Mouse (Mus musculus) megakaryocyte, embryonic 14.5 days (primary cell): ENCODE data around the gene Usp38.

Experiments
- FLI1 ChIP-seq: IDR thresholded peaks from 2 replicates; pipeline ENCODE4 v1.6.1; 2012; ENCODE audit warnings: low read length, inconsistent platforms, mixed read lengths
- GATA1 ChIP-seq: IDR thresholded peaks from 3 replicates; pipeline ENCODE4 v1.6.1; 2012; ENCODE audit warnings: mixed read lengths, low read length, inconsistent platforms, borderline replicate concordance

DNA sequence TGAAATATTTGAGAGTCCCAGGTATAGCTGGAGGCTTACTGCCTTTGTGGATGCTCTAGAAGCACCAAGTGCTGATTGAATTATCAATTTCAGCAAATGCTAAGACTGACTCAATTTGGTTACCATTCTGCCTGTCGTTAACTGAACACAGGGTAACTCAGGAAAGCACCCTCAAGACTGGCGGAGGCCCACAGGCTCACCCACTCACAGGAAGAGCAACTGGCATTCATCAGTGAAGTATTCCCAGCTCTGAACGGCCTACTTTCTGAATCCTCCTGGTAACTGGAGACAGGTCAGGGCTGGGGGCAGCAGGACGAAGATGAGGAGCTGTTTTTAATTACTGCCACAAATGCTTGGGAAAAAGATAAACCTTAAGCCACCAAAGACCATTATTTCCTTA lies 34.7 kb downstream of the Usp38 start:
- TF ChIP-seq GATA1 (no peak), FLI1 (no peak)
